Mouse (Mus musculus) kidney, embryonic 14.5 days (tissue): ENCODE data around the gene Taf1d. TPM values are rescaled to one million over a fixed set of nuclear protein-coding genes. Genes with fewer than 3 reads are reported as not detected.

Experiments
- ATAC-seq: fragments of 200-750 bp; cut with Nextera tagmentation; 2 replicates; pipeline ENCODE4 v1.8.0; 2017; ENCODE audit warnings: moderate number of reproducible peaks, mild to moderate bottlenecking, moderate TSS enrichment, moderate library complexity; ENCODE audit not compliant: low FRiP score, low TSS enrichment
- H3K27ac ChIP-seq: fragments of 300-500 bp; sonication (generic); 2 replicates; pipeline ENCODE4 v1.5.1; 2014; ENCODE audit warnings: low read depth, mild to moderate bottlenecking, low read length, moderate library complexity, mixed read lengths
- H3K27me3 ChIP-seq: fragments of 300-500 bp; sonication (generic); 2 replicates; pipeline ENCODE4 v1.6.1; 2014; ENCODE audit warnings: mild to moderate bottlenecking, low read length; ENCODE audit not compliant: control insufficient read depth, insufficient read depth
- H3K36me3 ChIP-seq: fragments of 300-500 bp; sonication (generic); 2 replicates; pipeline ENCODE4 v1.6.1; 2014; ENCODE audit warnings: low read length, mixed read lengths; ENCODE audit not compliant: control insufficient read depth, insufficient read depth
- H3K4me1 ChIP-seq: fragments of 300-500 bp; sonication (generic); 2 replicates; pipeline ENCODE4 v1.6.1; 2014; ENCODE audit warnings: low read length, mixed read lengths; ENCODE audit not compliant: control insufficient read depth, insufficient read depth
- H3K4me2 ChIP-seq: fragments of 300-500 bp; sonication (generic); replicated peaks from 2 replicates; pipeline ENCODE4 v1.6.1; 2014; ENCODE audit warnings: low read depth, mild to moderate bottlenecking, low read length
- H3K4me3 ChIP-seq: fragments of 300-500 bp; sonication (generic); 2 replicates; pipeline ENCODE4 v1.5.1; 2014; ENCODE audit warnings: mild to moderate bottlenecking, low read length
- H3K9ac ChIP-seq: fragments of 300-500 bp; sonication (generic); 2 replicates; pipeline ENCODE4 v1.6.1; 2014; ENCODE audit warnings: low read depth, mild to moderate bottlenecking, low read length, moderate library complexity
- H3K9me3 ChIP-seq: fragments of 300-500 bp; sonication (generic); 2 replicates; pipeline ENCODE4 v1.6.1; 2016; ENCODE audit warnings: low read length; ENCODE audit not compliant: control insufficient read depth
- whole genome bisulfite sequencing: fragments of 180-500 bp; shearing (Covaris S2); extraction: QIAGEN DNeasy Blood & Tissue Kit; methylation state at CpG from one replicate; pipeline ENCODE4 v1.1.7; 2014; 5-methylcytosine and 5-hydroxymethylcytosine counted together
- polyA plus RNA-seq: library from polyadenylated mRNA; unstranded; fragments of >200 nt; fragmentation: Nextera tagmentation; extraction: Ambion mirVana; gene quantifications from 2 replicates; pipeline ENCODE4 v1.2.1, GENCODE M21; 2014

The Taf1d gene
- polyA plus RNA-seq, 1 experiment from 2014 or later = 101 TPM

DNA sequence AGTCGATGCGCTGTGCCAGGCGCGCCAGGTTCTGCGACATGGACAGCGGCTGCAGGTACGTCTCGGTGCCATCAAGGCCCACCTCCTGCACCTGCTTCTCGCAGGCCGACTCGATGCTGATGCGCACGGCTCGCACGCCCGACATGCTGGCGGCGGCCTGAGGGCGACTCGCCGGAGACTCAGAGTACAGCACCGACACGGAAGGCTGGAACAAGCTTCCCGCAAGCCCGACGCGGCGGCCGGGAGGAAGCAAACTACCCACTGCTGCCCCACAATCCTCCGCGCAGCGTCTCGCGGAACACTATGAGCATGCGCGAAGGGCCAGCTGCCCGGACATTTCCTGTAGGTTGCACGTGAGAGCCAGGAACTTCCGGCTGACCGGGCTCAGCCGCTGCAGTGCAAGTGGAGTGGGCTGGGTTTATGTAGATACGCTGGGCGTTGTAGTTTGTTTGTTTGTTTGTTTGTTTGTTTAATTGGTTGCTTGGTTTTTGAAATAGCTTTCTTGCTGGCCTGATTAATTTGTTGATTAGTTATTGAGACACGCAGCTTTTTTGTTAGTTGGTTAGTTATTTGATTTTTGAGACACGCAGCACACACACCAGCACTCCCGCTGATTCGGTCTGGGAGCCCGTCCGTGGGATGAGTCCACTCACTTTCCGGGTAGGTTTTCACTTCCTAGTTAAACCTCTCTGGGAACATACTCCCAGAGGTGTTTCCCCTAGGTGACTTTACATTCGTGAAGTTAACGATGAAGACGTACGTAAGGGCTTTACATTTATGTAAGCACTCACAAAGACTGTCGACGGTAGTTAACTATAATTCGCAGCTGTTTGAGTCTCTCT is 26.1 kb upstream of the Taf1d start, which contains the start of gene Med17:
TSS of gene Med17 (minus strand) at position 283 of the 842 bp plus-strand sequence.
- peak within 1 kb of the TSS; percentile 97 for H3K9ac ChIP-seq
- ATAC-seq = peak; percentile 97
- peak within 1 kb of the TSS; percentile 96 for H3K4me3 ChIP-seq
- H3K36me3 ChIP-seq = peaks cover 15% of the 10 kb centered on the region
- H3K4me1 ChIP-seq = 0 out of 2 replicates have a peak, but pooled peaks cover 10% of the 10 kb centered on the region
- no peaks in the 10 kb centered on the region for H3K27me3 ChIP-seq
- H3K4me2 ChIP-seq = peak within 1 kb of the TSS; percentile 61
- no peaks in the 10 kb centered on the region for H3K9me3 ChIP-seq
- WGBS = 1% methylated on average over 57 of the region's 57 CpGs
- peak within 1 kb of the TSS; percentile 91 for H3K27ac ChIP-seq

DNA sequence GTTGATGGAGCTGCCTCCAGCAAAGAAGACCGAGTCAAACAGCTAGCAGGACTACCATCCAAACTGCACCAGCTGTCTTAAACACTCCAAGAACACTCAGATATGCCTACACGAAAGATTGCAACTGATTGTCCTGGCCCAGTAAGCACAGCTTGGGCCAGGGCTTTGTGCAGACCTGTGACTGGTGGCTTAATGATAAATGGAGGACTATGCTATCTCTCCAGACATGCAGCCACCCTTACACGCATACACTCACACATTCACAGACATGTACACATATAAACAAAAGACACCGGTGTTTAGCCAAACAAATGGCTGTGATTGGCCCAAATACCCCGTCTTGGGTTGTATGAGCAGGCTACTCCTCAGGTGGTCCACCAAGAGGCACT is 25.5 kb upstream of the Taf1d start:
- Histone ChIP-seq H3K4me3 (peak overlapping the region; percentile 96), H3K36me3 (peaks cover 9% of the 10 kb centered on the region), H3K4me2 (peak overlapping the region; percentile 57), H3K4me1 (0 out of 2 replicates have a peak, but pooled peaks cover 10% of the 10 kb centered on the region), H3K9ac (peak overlapping the region; percentile 97), H3K9me3 (no peaks in the 10 kb centered on the region), H3K27me3 (no peaks in the 10 kb centered on the region), H3K27ac (0 out of 2 replicates have a peak overlapping the region, but pooled peaks have one; percentile 15)
- peak; percentile 25; the same call in 1 of the 2 replicates for ATAC-seq
- WGBS = 48% methylated on average over 5 of the region's 5 CpGs

- no peaks in the 10 kb centered on the region for H3K9me3 ChIP-seq
- H3K4me3 ChIP-seq = no peak overlapping the region
- ATAC-seq = no peak
- 66% methylated on average over 3 of the region's 3 CpGs for WGBS
- H3K9ac ChIP-seq = no peak overlapping the region
- H3K27me3 ChIP-seq = no peaks in the 10 kb centered on the region
- 0 out of 2 replicates have a peak, but pooled peaks cover 4% of the 10 kb centered on the region for H3K4me1 ChIP-seq
- H3K36me3 ChIP-seq = no peaks in the 10 kb centered on the region; the same call in 1 of the 2 replicates
- H3K27ac ChIP-seq = no peak overlapping the region
- no peak overlapping the region for H3K4me2 ChIP-seq
Measured at GRCm38 (mm10) chr9:15285443-15285842, 20.6 kb upstream of the Taf1d start.

DNA sequence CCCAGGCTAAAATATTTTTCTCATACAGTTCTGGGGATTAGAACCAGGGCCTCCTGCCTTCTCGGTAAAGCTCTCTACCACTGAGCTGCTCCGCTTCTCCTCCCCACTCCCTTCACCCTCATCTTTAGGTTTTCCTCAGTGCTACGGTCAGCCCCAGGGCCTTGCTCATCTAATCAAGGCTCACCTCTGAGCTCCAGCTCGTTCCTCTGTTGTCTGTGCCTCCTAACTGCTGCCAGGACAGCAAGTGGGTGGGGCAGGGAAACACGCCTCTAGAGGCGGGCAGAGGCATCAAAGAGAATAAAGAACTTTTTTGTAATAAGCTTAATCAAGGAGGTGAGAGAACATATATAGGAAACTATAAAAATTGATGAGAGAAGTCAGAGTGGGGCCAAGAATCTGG is 18.2 kb upstream of the Taf1d start:
- H3K9me3 ChIP-seq = no peaks in the 10 kb centered on the region
- peaks cover 3% of the 10 kb centered on the region; the same call in 1 of the 2 replicates for H3K36me3 ChIP-seq
- no peaks in the 10 kb centered on the region for H3K27me3 ChIP-seq
- H3K4me2 ChIP-seq = no peak overlapping the region
- H3K27ac ChIP-seq = no peak overlapping the region
- H3K9ac ChIP-seq = no peak overlapping the region
- WGBS = 65% methylated on average over 6 of the region's 6 CpGs
- H3K4me1 ChIP-seq = no peaks in the 10 kb centered on the region
- no peak overlapping the region for H3K4me3 ChIP-seq
- no peak for ATAC-seq

GRCm38 (mm10) chr9:15288402-15288801 is 17.6 kb upstream of the Taf1d start:
- WGBS = 86% methylated on average over 3 of the region's 3 CpGs
- Histone ChIP-seq H3K27me3 (no peaks in the 10 kb centered on the region), H3K9me3 (no peaks in the 10 kb centered on the region), H3K4me2 (no peak overlapping the region), H3K4me1 (no peaks in the 10 kb centered on the region), H3K36me3 (peaks cover 3% of the 10 kb centered on the region; the same call in 1 of the 2 replicates), H3K27ac (no peak overlapping the region), H3K9ac (no peak overlapping the region), H3K4me3 (no peak overlapping the region)
- ATAC-seq = no peak

- H3K4me2 ChIP-seq = no peak overlapping the region
- peaks cover 3% of the 10 kb centered on the region; the same call in 1 of the 2 replicates for H3K36me3 ChIP-seq
- no peak overlapping the region for H3K9ac ChIP-seq
- H3K4me3 ChIP-seq = no peak overlapping the region
- H3K27me3 ChIP-seq = no peaks in the 10 kb centered on the region
- 83% methylated on average over 6 of the region's 6 CpGs for WGBS
- no peaks in the 10 kb centered on the region for H3K9me3 ChIP-seq
- no peak overlapping the region for H3K27ac ChIP-seq
- no peak for ATAC-seq
- no peaks in the 10 kb centered on the region for H3K4me1 ChIP-seq
Measured at GRCm38 (mm10) chr9:15289251-15289650, 16.8 kb upstream of the Taf1d start.

DNA sequence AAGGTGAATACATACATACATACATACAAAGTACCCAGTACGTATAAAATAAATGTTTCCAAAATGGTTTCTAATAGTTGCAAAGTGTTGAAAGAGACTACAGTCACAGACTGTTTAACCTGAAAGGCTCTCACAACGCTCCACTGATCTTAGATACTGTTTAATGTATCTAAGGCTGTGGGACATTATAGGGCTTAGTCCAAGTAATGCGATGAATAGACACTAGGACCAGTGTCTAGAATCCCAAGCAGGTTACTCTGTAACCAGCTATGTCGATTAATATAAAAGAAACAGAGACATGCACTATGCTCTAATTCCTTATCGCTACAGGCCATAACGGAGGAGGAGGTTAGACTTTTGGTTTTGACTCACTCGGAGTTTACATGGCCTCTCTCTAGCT is 8.9 kb upstream of the Taf1d start:
- H3K9me3 ChIP-seq = no peaks in the 10 kb centered on the region
- ATAC-seq = peak; percentile 25; the same call in 1 of the 2 replicates
- H3K27me3 ChIP-seq = no peaks in the 10 kb centered on the region
- no peak overlapping the region for H3K4me3 ChIP-seq
- peaks cover 6% of the 10 kb centered on the region; the same call in 1 of the 2 replicates for H3K4me1 ChIP-seq
- peaks cover 3% of the 10 kb centered on the region; the same call in 1 of the 2 replicates for H3K36me3 ChIP-seq
- no peak overlapping the region for H3K9ac ChIP-seq
- H3K27ac ChIP-seq = no peak overlapping the region; the same call in 1 of the 2 replicates
- WGBS = 76% methylated on average over 7 of the region's 7 CpGs
- H3K4me2 ChIP-seq = no peak overlapping the region

DNA sequence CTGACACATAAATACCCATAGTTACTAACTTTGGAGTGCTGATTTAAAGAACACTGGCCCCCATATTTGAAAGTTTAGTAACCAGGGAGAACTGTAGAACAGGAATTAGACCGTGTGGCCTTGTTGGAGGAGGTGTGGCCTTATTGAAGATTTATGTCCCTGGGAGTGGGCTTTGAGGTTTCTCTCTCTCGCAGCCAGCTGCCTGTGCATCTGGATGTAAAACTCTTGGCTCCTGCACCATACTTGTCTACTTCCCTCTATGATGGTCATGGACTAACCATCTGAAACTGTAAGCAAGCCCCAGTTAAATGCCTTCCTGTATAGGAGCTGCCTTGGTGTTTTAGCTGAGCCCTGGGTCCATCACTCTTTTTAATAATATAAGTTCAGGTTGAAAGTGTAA is 7.6 kb upstream of the Taf1d start:
- Histone ChIP-seq H3K27me3 (no peaks in the 10 kb centered on the region), H3K4me1 (peaks cover 6% of the 10 kb centered on the region; the same call in 1 of the 2 replicates), H3K36me3 (peaks cover 3% of the 10 kb centered on the region; the same call in 1 of the 2 replicates), H3K9ac (no peak overlapping the region), H3K4me3 (no peak overlapping the region), H3K4me2 (no peak overlapping the region), H3K27ac (no peak overlapping the region), H3K9me3 (no peaks in the 10 kb centered on the region)
- 11% methylated on average over 2 of the region's 2 CpGs for WGBS
- no peak for ATAC-seq

GRCm38 (mm10) chr9:15300056-15300455 is 6.0 kb upstream of the Taf1d start:
- H3K4me3 ChIP-seq = no peak overlapping the region
- H3K4me2 ChIP-seq = no peak overlapping the region
- no peak overlapping the region for H3K9ac ChIP-seq
- H3K27me3 ChIP-seq = no peaks in the 10 kb centered on the region
- peaks cover 6% of the 10 kb centered on the region; the same call in 1 of the 2 replicates for H3K4me1 ChIP-seq
- H3K9me3 ChIP-seq = no peaks in the 10 kb centered on the region
- H3K27ac ChIP-seq = no peak overlapping the region
- ATAC-seq = no peak
- H3K36me3 ChIP-seq = peaks cover 3% of the 10 kb centered on the region; the same call in 1 of the 2 replicates
- whole genome bisulfite sequencing = 95% methylated on average over 5 of the region's 5 CpGs
